Mouse (Mus musculus): ENCODE data around the gene Nid1.

DNA sequence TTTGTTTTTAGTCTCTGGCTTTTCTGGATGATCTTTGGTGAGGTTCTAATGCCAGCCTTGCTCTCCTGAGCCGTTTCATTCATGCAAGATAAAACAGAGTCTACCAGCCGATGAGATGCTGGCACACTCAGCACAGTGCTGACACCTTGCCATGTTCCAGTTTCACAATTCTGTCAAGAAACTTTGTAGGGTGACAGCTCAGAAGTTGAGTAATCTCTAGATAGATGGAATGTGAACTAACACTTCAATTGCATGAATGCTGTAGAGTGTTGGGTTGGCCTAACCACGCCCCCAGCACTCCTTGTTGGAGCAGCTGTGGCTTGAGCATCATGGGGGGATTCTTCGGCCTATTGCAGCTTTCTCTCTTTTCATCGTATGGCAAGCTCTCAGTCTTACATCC, 69.2 kb downstream of the Nid1 start:
- TF ChIP-seq POLR2A (IDR thresholded peaks at IDR 0.05; ENCODE audit: borderline replicate concordance, low read depth, low read length), result no peak
- no peak for TF ChIP-seq CTCF (IDR thresholded peaks at IDR 0.05; ENCODE audit: low read depth, low read length)

Measured in bone marrow macrophage, adult 2 months (primary cell).